Mouse (Mus musculus) MEL (cell line): ENCODE data around the gene Vwa3a. TPM values are rescaled to one million over a fixed set of nuclear protein-coding genes. Genes with fewer than 3 reads are reported as not detected.

Source experiments
- DNase-seq: peaks from one replicate; pipeline ENCODE4 v3.0.0; 2011; ENCODE audit warnings: low read depth, low spot score
- H3K27ac ChIP-seq: 2 replicates; pipeline ENCODE4 v1.5.1; 2012; ENCODE audit warnings: low read depth, mild to moderate bottlenecking, control low read depth, low read length, moderate library complexity; ENCODE audit not compliant: control insufficient read depth
- H3K27me3 ChIP-seq, 2 experiments: fragments of 150-350 bp in 1 of 2; sonication (generic) in 1 of 2; 2 replicates each; pipeline ENCODE4 v1.6.1; 2012; ENCODE audit warnings: low read length in 2 of 2, mild to moderate bottlenecking in 2 of 2, improper control_type of control experiment in 1 of 2, moderate library complexity in 1 of 2; ENCODE audit not compliant: insufficient read depth in 2 of 2, control insufficient read depth in 1 of 2
- H3K36me3 ChIP-seq, 2 experiments: 2 replicates each; pipeline ENCODE4 v1.6.1; 2012 to 2014; ENCODE audit warnings: low read length in 2 of 2, improper control_type of control experiment in 1 of 2, inconsistent platforms in 1 of 2, mild to moderate bottlenecking in 1 of 2; ENCODE audit not compliant: insufficient read depth in 2 of 2, control insufficient read depth in 1 of 2
- H3K4me1 ChIP-seq, 2 experiments: fragments of 150-350 bp in 1 of 2; sonication (generic) in 1 of 2; 2 replicates each; pipeline ENCODE4 v1.6.1; 2012; ENCODE audit warnings: low read length in 2 of 2, improper control_type of control experiment in 1 of 2, mild to moderate bottlenecking in 1 of 2; ENCODE audit not compliant: insufficient read depth in 2 of 2, control insufficient read depth in 1 of 2
- H3K4me3 ChIP-seq, 2 experiments: fragments of 150-350 bp in 1 of 2; sonication (generic) in 1 of 2; 2 replicates each; pipeline ENCODE4 v1.5.1; 2012; ENCODE audit warnings: low read depth in 2 of 2, low read length in 2 of 2, mild to moderate bottlenecking in 2 of 2, moderate library complexity in 2 of 2, control low read depth in 1 of 2, improper control_type of control experiment in 1 of 2; ENCODE audit not compliant: control insufficient read depth in 1 of 2, insufficient read depth in 1 of 2
- H3K79me2 ChIP-seq: 2 replicates; pipeline ENCODE4 v1.6.1; 2012; ENCODE audit warnings: mild to moderate bottlenecking, low read length, moderate library complexity; ENCODE audit not compliant: control insufficient read depth, poor library complexity, insufficient read depth
- H3K9ac ChIP-seq: 2 replicates; pipeline ENCODE4 v1.6.1; 2012; ENCODE audit warnings: low read depth, mild to moderate bottlenecking, control low read depth, low read length, moderate library complexity; ENCODE audit not compliant: control insufficient read depth, poor library complexity, severe bottlenecking
- H3K9me3 ChIP-seq: fragments of 150-350 bp; sonication (generic); replicated peaks from 2 replicates; pipeline ENCODE4 v1.6.1; 2012; ENCODE audit warnings: mild to moderate bottlenecking, low read length, improper control_type of control experiment, moderate library complexity; ENCODE audit not compliant: insufficient read depth
- BHLHE40 ChIP-seq: IDR thresholded peaks from 2 replicates; pipeline ENCODE4 v1.6.1; 2012; ENCODE audit warnings: low read depth, mild to moderate bottlenecking, inconsistent platforms, low read length, improper control_type of control experiment, borderline replicate concordance
- CHD1 ChIP-seq: IDR thresholded peaks from 2 replicates; pipeline ENCODE4 v1.6.1; 2012; ENCODE audit warnings: low read depth, mild to moderate bottlenecking, inconsistent platforms, low read length, improper control_type of control experiment
- CTCF ChIP-seq, 3 experiments: IDR thresholded peaks in 2 of 3; conservative IDR thresholded peaks in 1 of 3; 2 replicates each; pipeline ENCODE4 v1.5.1; 2011 to 2012; ENCODE audit warnings: low read length in 3 of 3, low read depth in 2 of 3, mild to moderate bottlenecking in 2 of 3, improper control_type of control experiment in 1 of 3, inconsistent platforms in 1 of 3, mixed read lengths in 1 of 3, moderate library complexity in 1 of 3; ENCODE audit not compliant: control insufficient read depth in 1 of 3, insufficient read depth in 1 of 3, poor library complexity in 1 of 3, severe bottlenecking in 1 of 3
- E2F4 ChIP-seq: IDR thresholded peaks from 2 replicates; pipeline ENCODE4 v1.6.1; 2011; ENCODE audit warnings: low read depth, low read length, improper control_type of control experiment, borderline replicate concordance
- ELF1 ChIP-seq: IDR thresholded peaks from 2 replicates; pipeline ENCODE4 v1.6.1; 2014; ENCODE audit warnings: low read depth, mild to moderate bottlenecking, inconsistent platforms, low read length, improper control_type of control experiment, moderate library complexity
- EP300 ChIP-seq, 2 experiments: IDR thresholded peaks; 2 replicates each; pipeline ENCODE4 v1.6.1; 2011; ENCODE audit warnings: improper control_type of control experiment in 2 of 2, low read length in 2 of 2, low read depth in 1 of 2, mild to moderate bottlenecking in 1 of 2
- ETS1 ChIP-seq: IDR thresholded peaks from 2 replicates; pipeline ENCODE4 v1.6.1; 2012; ENCODE audit warnings: low read depth, mild to moderate bottlenecking, inconsistent platforms, low read length, improper control_type of control experiment, moderate library complexity
- GATA1 ChIP-seq: IDR thresholded peaks from 2 replicates; pipeline ENCODE4 v1.6.1; 2011; ENCODE audit warnings: low read depth, low read length, improper control_type of control experiment
- HCFC1 ChIP-seq: IDR thresholded peaks from 2 replicates; pipeline ENCODE4 v1.6.1; 2012; ENCODE audit warnings: low read depth, mild to moderate bottlenecking, inconsistent platforms, low read length, improper control_type of control experiment, moderate library complexity
- MAX ChIP-seq: IDR thresholded peaks from 2 replicates; pipeline ENCODE4 v1.6.1; 2011; ENCODE audit warnings: low read length, improper control_type of control experiment
- MXI1 ChIP-seq: IDR thresholded peaks from 2 replicates; pipeline ENCODE4 v1.6.1; 2011; ENCODE audit warnings: mild to moderate bottlenecking, low read depth, low read length, improper control_type of control experiment
- MYB ChIP-seq: IDR thresholded peaks from 2 replicates; pipeline ENCODE4 v1.6.1; 2011; ENCODE audit warnings: mild to moderate bottlenecking, low read depth, low read length, improper control_type of control experiment
- MYC ChIP-seq: IDR thresholded peaks from 2 replicates; pipeline ENCODE4 v1.6.1; 2011; ENCODE audit warnings: low read depth, mild to moderate bottlenecking, low read length, improper control_type of control experiment, moderate library complexity
- NELFE ChIP-seq: IDR thresholded peaks from 2 replicates; pipeline ENCODE4 v1.6.1; 2011; ENCODE audit warnings: low read depth, low read length, improper control_type of control experiment
- NRF1 ChIP-seq: IDR thresholded peaks from 2 replicates; pipeline ENCODE4 v1.6.1; 2014; ENCODE audit warnings: low read depth, mild to moderate bottlenecking, inconsistent platforms, low read length, improper control_type of control experiment, moderate library complexity; ENCODE audit not compliant: poor library complexity, insufficient read depth, severe bottlenecking
- POLR2A ChIP-seq, 2 experiments: IDR thresholded peaks; 2 replicates each; pipeline ENCODE4 v1.6.1; 2011 to 2012; ENCODE audit warnings: low read length in 2 of 2, mild to moderate bottlenecking in 2 of 2, control low read depth in 1 of 2, improper control_type of control experiment in 1 of 2, low read depth in 1 of 2, moderate library complexity in 1 of 2; ENCODE audit not compliant: control insufficient read depth in 1 of 2, insufficient read depth in 1 of 2, poor library complexity in 1 of 2
- RCOR1 ChIP-seq: IDR thresholded peaks from 2 replicates; pipeline ENCODE4 v1.6.1; 2012; ENCODE audit warnings: low read depth, mild to moderate bottlenecking, inconsistent platforms, low read length, improper control_type of control experiment
- SIN3A ChIP-seq: IDR thresholded peaks from 2 replicates; pipeline ENCODE4 v1.6.1; 2012; ENCODE audit warnings: low read length, improper control_type of control experiment, inconsistent platforms
- TAL1 ChIP-seq: IDR thresholded peaks from 2 replicates; pipeline ENCODE4 v1.6.1; 2012; ENCODE audit warnings: mild to moderate bottlenecking, inconsistent platforms, low read length, moderate library complexity, mixed read lengths
- TBP ChIP-seq: IDR thresholded peaks from 2 replicates; pipeline ENCODE4 v1.8.0; 2011; ENCODE audit warnings: low read depth, low read length, improper control_type of control experiment
- TCF12 ChIP-seq: IDR thresholded peaks from 2 replicates; pipeline ENCODE4 v1.6.1; 2014; ENCODE audit warnings: low read depth, mild to moderate bottlenecking, inconsistent platforms, low read length, improper control_type of control experiment, moderate library complexity
- UBTF ChIP-seq: IDR thresholded peaks from 2 replicates; pipeline ENCODE4 v1.6.1; 2012; ENCODE audit warnings: low read depth, mild to moderate bottlenecking, inconsistent platforms, low read length, improper control_type of control experiment, moderate library complexity, borderline replicate concordance; ENCODE audit not compliant: insufficient read depth
- USF1 ChIP-seq: IDR thresholded peaks from 2 replicates; pipeline ENCODE4 v1.6.1; 2014; ENCODE audit warnings: low read depth, mild to moderate bottlenecking, inconsistent platforms, low read length, improper control_type of control experiment, moderate library complexity
- ZC3H11A ChIP-seq: IDR thresholded peaks from 2 replicates; pipeline ENCODE4 v1.6.1; 2012; ENCODE audit warnings: low read depth, mild to moderate bottlenecking, inconsistent platforms, low read length, improper control_type of control experiment
- ZNF384 ChIP-seq: IDR thresholded peaks from 2 replicates; pipeline ENCODE4 v1.6.1; 2012; ENCODE audit warnings: low read depth, mild to moderate bottlenecking, inconsistent platforms, low read length, improper control_type of control experiment
- polyA plus RNA-seq, 2 experiments: library from polyadenylated mRNA; stranded (reverse) in 1 of 2; unstranded in 1 of 2; fragments of >175 nt in 1 of 2; fragments of >200 nt in 1 of 2; gene quantifications; 2 replicates each; pipeline versions ENCODE4 v1.2.1 to v1.2.4; 2012; ENCODE audit warnings: low replicate concordance in 2 of 2, low read depth in 1 of 2; ENCODE audit not compliant: insufficient read length in 2 of 2, insufficient read depth in 1 of 2, missing spikeins in 1 of 2
- total RNA-seq: library from RNA; depleted of rRNA; stranded (reverse); fragments of 300-350 nt; gene quantifications from 2 replicates; pipeline ENCODE4 v1.2.3, GENCODE M21; 2012

The Vwa3a gene
- total and polyA plus RNA-seq, 3 experiments, result not detected

DNA sequence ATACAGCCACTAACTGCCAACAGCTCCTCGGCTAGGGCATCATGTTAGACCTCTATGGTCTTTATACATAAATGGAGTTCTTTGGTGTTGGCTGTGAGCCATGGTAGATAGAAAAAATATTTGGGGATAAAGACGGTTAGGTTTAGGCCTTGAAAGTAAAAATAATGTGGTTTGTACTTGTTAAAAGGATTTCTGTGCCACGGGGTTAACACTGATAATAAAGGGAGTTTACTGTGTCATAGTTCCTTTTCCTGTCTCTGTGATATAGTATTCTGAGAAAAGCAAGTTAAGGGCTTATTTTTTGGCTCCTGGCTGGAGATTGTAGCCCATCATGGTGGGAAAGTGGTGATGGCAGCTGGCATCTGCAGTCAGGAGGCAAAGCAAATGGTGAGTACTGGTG, 35.2 kb upstream of the Vwa3a start:
- Histone ChIP-seq H3K27ac (peak overlapping the region; percentile 78), H3K79me2 (peaks cover 20% of the 10 kb centered on the region), H3K27me3 (no peaks in the 10 kb centered on the region), H3K9me3 (no peaks in the 10 kb centered on the region), H3K36me3 (peaks cover 0 to 41% of the 10 kb centered on the region in 2 experiments), H3K4me1 (peaks cover 27% of the 10 kb centered on the region in 2 experiments), H3K4me3 (no peak overlapping the region), H3K9ac (peak overlapping the region; percentile 13; the same call in 1 of the 2 replicates)
- peak; percentile 79 for DNase-seq
- TF ChIP-seq MYC (peak; percentile 61; the same call in 1 of the 2 replicates), TAL1 (peak; percentile 26), TCF12 (peak; percentile 53), SIN3A (peak; percentile 83), NELFE (no peak), ELF1 (no peak), BHLHE40 (peak; percentile 53; the same call in 1 of the 2 replicates), MAX (no peak), HCFC1 (no peak), POLR2A (IDR thresholded peaks at IDR 0.05; ENCODE audit: control insufficient read depth in 1 of 2, insufficient read depth in 1 of 2, low read depth in 1 of 2, low read length in 2 of 2, poor library complexity in 1 of 2) (no peak), USF1 (peak; percentile 42; the same call in 1 of the 2 replicates), TBP (peak; percentile 74), UBTF (no peak), EP300 (IDR thresholded peaks at IDR 0.05; ENCODE audit: low read depth in 1 of 2, low read length in 2 of 2) (peak; percentile 80 to 89), ZNF384 (peak; percentile 84), ETS1 (peak; percentile 83), CTCF (IDR thresholded peaks at IDR 0.05 in 2 of 3, conservative IDR thresholded peaks at IDR 0.05 in 1 of 3; ENCODE audit: control insufficient read depth in 1 of 3, insufficient read depth in 1 of 3, low read depth in 2 of 3, low read length in 3 of 3, poor library complexity in 1 of 3, severe bottlenecking in 1 of 3) (no peak), NRF1 (no peak), GATA1 (peak; percentile 77), MXI1 (peak; percentile 56; the same call in 1 of the 2 replicates), MYB (0 out of 2 replicates have a peak, but pooled peaks have one; percentile 38), E2F4 (no peak), RCOR1 (peak; percentile 97), CHD1 (no peak), ZC3H11A (no peak)
